Mouse (Mus musculus): ENCODE data around the gene Elp5. TPM values are rescaled to one million over a fixed set of nuclear protein-coding genes. Genes with fewer than 3 reads are reported as not detected.

Gene Elp5
- total and polyA plus RNA-seq, 3 experiments: 95.9 to 177 (median 119) TPM

- peak in 1 of 2 experiments; percentile 52; a peak in 2 of 4 replicates for TF ChIP-seq CTCF (conservative IDR thresholded peaks at IDR 0.05 in 1 of 2, IDR thresholded peaks at IDR 0.05 in 1 of 2; ENCODE audit: low read depth in 2 of 2, low read length in 2 of 2)
- no peak for TF ChIP-seq IRF4 (IDR thresholded peaks at IDR 0.05; ENCODE audit: low read depth, low read length)
- Histone ChIP-seq H3K9me3 (replicated peaks; ENCODE audit: low read length) (no peaks in the 10 kb centered on the region), H3K4me3 (replicated peaks in 1 of 3; ENCODE audit: low read depth in 2 of 3, low read length in 2 of 3, poor library complexity in 1 of 3) (no peak overlapping the region), H3K36me3 (replicated peaks in 1 of 2; ENCODE audit: control insufficient read depth in 1 of 2, insufficient read depth in 1 of 2, low read length in 1 of 2) (peaks cover 36 to 59% of the 10 kb centered on the region in 2 experiments), H3K4me1 (ENCODE audit: control insufficient read depth in 1 of 2, insufficient read depth in 2 of 2) (peaks cover 13 to 70% of the 10 kb centered on the region in 2 experiments; a peak in 3 of 4 replicates), H3K27ac (ENCODE audit: insufficient read depth, low read depth) (peak overlapping the region; percentile 17), H3K4me2 (ENCODE audit: insufficient read depth, low read depth, poor library complexity, severe bottlenecking) (no peak overlapping the region), H3K9ac (ENCODE audit: insufficient read depth, low read depth) (no peak overlapping the region), H3K27me3 (replicated peaks) (no peaks in the 10 kb centered on the region), H3K79me2 (replicated peaks; ENCODE audit: control insufficient read depth, extremely low read depth, insufficient read depth, poor library complexity, severe bottlenecking) (peaks cover 56% of the 10 kb centered on the region)
- in situ Hi-C loops (cut with MboI; ENCODE audit: low pct_ligation_motif_present, low pct_unique_long_range_greater_than_20kb, low sequenced_read_pairs): no loop called here
- dilution Hi-C loops (cut with MboI; ENCODE audit: extremely low pct_ligation_motif_present, extremely low pct_unique_long_range_greater_than_20kb, low sequenced_read_pairs): no loop called here
- DNase-seq (ENCODE audit: extremely low read depth): peak; percentile 53
Measured at GRCm38 (mm10) chr11:69998567-69999491, 16.5 kb upstream of the Elp5 start.

GRCm38 (mm10) chr11:69997070-69997509 is 14.8 kb upstream of the Elp5 start:
- H3K4me1 ChIP-seq (ENCODE audit: control insufficient read depth in 1 of 2, insufficient read depth in 2 of 2): peaks cover 15 to 62% of the 10 kb centered on the region in 2 experiments; a peak in 3 of 4 replicates
- H3K9me3 ChIP-seq (replicated peaks; ENCODE audit: low read length): no peaks in the 10 kb centered on the region
- H3K79me2 ChIP-seq (replicated peaks; ENCODE audit: control insufficient read depth, extremely low read depth, insufficient read depth, poor library complexity, severe bottlenecking): peaks cover 58% of the 10 kb centered on the region
- peak overlapping the region; percentile 86 for H3K4me2 ChIP-seq (ENCODE audit: insufficient read depth, low read depth, poor library complexity, severe bottlenecking)
- in situ Hi-C loops (cut with MboI; ENCODE audit: low pct_ligation_motif_present, low pct_unique_long_range_greater_than_20kb, low sequenced_read_pairs): no loop called here
- H3K4me3 ChIP-seq (replicated peaks in 1 of 3; ENCODE audit: low read depth in 2 of 3, low read length in 2 of 3, poor library complexity in 1 of 3): peak overlapping the region; percentile 89 to 99 (median 91)
- H3K9ac ChIP-seq (ENCODE audit: insufficient read depth, low read depth): peak overlapping the region; percentile 94
- peaks cover 43 to 52% of the 10 kb centered on the region in 2 experiments for H3K36me3 ChIP-seq (replicated peaks in 1 of 2; ENCODE audit: control insufficient read depth in 1 of 2, insufficient read depth in 1 of 2, low read length in 1 of 2)
- H3K27me3 ChIP-seq (replicated peaks): no peaks in the 10 kb centered on the region
- peak overlapping the region; percentile 73 for H3K27ac ChIP-seq (ENCODE audit: insufficient read depth, low read depth)
- DNase-seq (ENCODE audit: extremely low read depth): peak; percentile 90
- dilution Hi-C loops (cut with MboI; ENCODE audit: extremely low pct_ligation_motif_present, extremely low pct_unique_long_range_greater_than_20kb, low sequenced_read_pairs): no loop called here
- peak; percentile 86 for TF ChIP-seq POLR2A (IDR thresholded peaks at IDR 0.05; ENCODE audit: low read depth, low read length)
- TF ChIP-seq E2F4 (IDR thresholded peaks at IDR 0.05; ENCODE audit: insufficient replicate concordance, low read depth, low read length): no peak
- TF ChIP-seq ZNF384 (IDR thresholded peaks at IDR 0.05; ENCODE audit: low read depth, low read length): no peak
- TF ChIP-seq BHLHE40 (IDR thresholded peaks at IDR 0.05; ENCODE audit: low read depth, low read length): 0 out of 2 replicates have a peak, but pooled peaks have one; percentile 26
- TF ChIP-seq TCF12 (IDR thresholded peaks at IDR 0.05; ENCODE audit: low read depth, low read length): peak; percentile 67
- peak; percentile 9; the same call in 1 of the 2 replicates for TF ChIP-seq HCFC1 (IDR thresholded peaks at IDR 0.05; ENCODE audit: low read depth, low read length)
- peak; percentile 54; the same call in 1 of the 2 replicates for TF ChIP-seq MYC (IDR thresholded peaks at IDR 0.05; ENCODE audit: low read depth, low read length)
- TF ChIP-seq ETS1 (conservative IDR thresholded peaks at IDR 0.05; ENCODE audit: low read depth, low read length): no peak
- no peak for TF ChIP-seq GABPA (IDR thresholded peaks at IDR 0.05; ENCODE audit: insufficient replicate concordance, low read depth, low read length)
- TF ChIP-seq ZMIZ1 (IDR thresholded peaks at IDR 0.05; ENCODE audit: low read depth, low read length): peak; percentile 93
- TF ChIP-seq MXI1 (IDR thresholded peaks at IDR 0.05; ENCODE audit: low read depth, low read length): peak; percentile 81
- no peak for TF ChIP-seq RAD21 (IDR thresholded peaks at IDR 0.05; ENCODE audit: low read depth, low read length)
- TF ChIP-seq NRF1 (IDR thresholded peaks at IDR 0.05; ENCODE audit: low read depth, low read length): peak; percentile 28; the same call in 1 of the 2 replicates
- TF ChIP-seq MAX (IDR thresholded peaks at IDR 0.05; ENCODE audit: low read length): peak; percentile 69
- TF ChIP-seq CHD2 (IDR thresholded peaks at IDR 0.05; ENCODE audit: low read length): peak; percentile 82
- TF ChIP-seq ZC3H11A (IDR thresholded peaks at IDR 0.05; ENCODE audit: low read depth, low read length): no peak
- TF ChIP-seq MEF2A (IDR thresholded peaks at IDR 0.05; ENCODE audit: borderline replicate concordance, low read depth, low read length): 0 out of 2 replicates have a peak, but pooled peaks have one; percentile 15
- TF ChIP-seq USF1 (IDR thresholded peaks at IDR 0.05; ENCODE audit: low read depth, low read length): no peak
- TF ChIP-seq NELFE (IDR thresholded peaks at IDR 0.05; ENCODE audit: low read depth, low read length): peak; percentile 79
- no peak for TF ChIP-seq RCOR1 (conservative IDR thresholded peaks at IDR 0.05; ENCODE audit: low read depth, low read length)
- no peak for TF ChIP-seq SMC3 (IDR thresholded peaks at IDR 0.05; ENCODE audit: low read depth, low read length)
- no peak for TF ChIP-seq CTCF (conservative IDR thresholded peaks at IDR 0.05 in 1 of 2, IDR thresholded peaks at IDR 0.05 in 1 of 2; ENCODE audit: low read depth in 2 of 2, low read length in 2 of 2)
- no peak for TF ChIP-seq JUN (IDR thresholded peaks at IDR 0.05; ENCODE audit: insufficient read depth, low read depth, low read length)
- peak; percentile 45; the same call in 1 of the 2 replicates for TF ChIP-seq POLR2AphosphoS2 (IDR thresholded peaks at IDR 0.05; ENCODE audit: low read depth, low read length)
- TF ChIP-seq ELF1 (IDR thresholded peaks at IDR 0.05; ENCODE audit: low read depth, low read length): peak; percentile 69
- TF ChIP-seq CHD1 (IDR thresholded peaks at IDR 0.05; ENCODE audit: low read depth, low read length): no peak
- TF ChIP-seq PAX5 (IDR thresholded peaks at IDR 0.05; ENCODE audit: low read length): no peak
- peak; percentile 34; the same call in 1 of the 2 replicates for TF ChIP-seq SIN3A (IDR thresholded peaks at IDR 0.05; ENCODE audit: low read length)
- no peak for TF ChIP-seq EP300 (IDR thresholded peaks at IDR 0.05; ENCODE audit: low read length)
